Mouse (Mus musculus): ENCODE results near the gene 1700006A11Rik.
"Not testable (repeated sequence)": the region's sequence is repeated elsewhere in the genome, so short reads cannot be mapped to it uniquely, and the experiment has no call there.

Gene 1700006A11Rik

GRCm38 (mm10) chr3:124425940-124426339 is at the start of gene 1700006A11Rik:
Gene 1700006A11Rik (minus strand): TSS chr3:124426040.
- no peak for DNase-seq (ENCODE audit: low spot score)

GRCm38 (mm10) chr3:124474291-124474690 is 48.5 kb upstream of the 1700006A11Rik start:
- not testable (repeated sequence) for DNase-seq (ENCODE audit: low spot score)

- DNase-seq (ENCODE audit: low spot score) = no peak
Measured at GRCm38 (mm10) chr3:124466102-124466730, 40.4 kb upstream of the 1700006A11Rik start.

GRCm38 (mm10) chr3:124392201-124392600 is 33.6 kb downstream of the 1700006A11Rik start:
- DNase-seq (ENCODE audit: low spot score) = no peak

- no peak for DNase-seq (ENCODE audit: low spot score)
Measured at GRCm38 (mm10) chr3:124390101-124390500, 35.7 kb downstream of the 1700006A11Rik start.

- DNase-seq (ENCODE audit: low spot score) = no peak
Measured at GRCm38 (mm10) chr3:124389650-124390049, 36.2 kb downstream of the 1700006A11Rik start.

GRCm38 (mm10) chr3:124385377-124385776 is 40.5 kb downstream of the 1700006A11Rik start:
- DNase-seq (ENCODE audit: low spot score) = not testable (repeated sequence)

GRCm38 (mm10) chr3:124372031-124372430 is 53.8 kb downstream of the 1700006A11Rik start:
- DNase-seq (ENCODE audit: low spot score) = no peak

GRCm38 (mm10) chr3:124357533-124357932 is 68.3 kb downstream of the 1700006A11Rik start:
- DNase-seq (ENCODE audit: low spot score) = no peak
